Mouse (Mus musculus): Measurements from ENCODE around the gene Kank4. TPM values are rescaled to one million over a fixed set of nuclear protein-coding genes. Genes with fewer than 3 reads are reported as not detected.

Gene Kank4
- polyA plus RNA-seq, 1 experiment from 2014 or later, result 0.82 TPM

DNA sequence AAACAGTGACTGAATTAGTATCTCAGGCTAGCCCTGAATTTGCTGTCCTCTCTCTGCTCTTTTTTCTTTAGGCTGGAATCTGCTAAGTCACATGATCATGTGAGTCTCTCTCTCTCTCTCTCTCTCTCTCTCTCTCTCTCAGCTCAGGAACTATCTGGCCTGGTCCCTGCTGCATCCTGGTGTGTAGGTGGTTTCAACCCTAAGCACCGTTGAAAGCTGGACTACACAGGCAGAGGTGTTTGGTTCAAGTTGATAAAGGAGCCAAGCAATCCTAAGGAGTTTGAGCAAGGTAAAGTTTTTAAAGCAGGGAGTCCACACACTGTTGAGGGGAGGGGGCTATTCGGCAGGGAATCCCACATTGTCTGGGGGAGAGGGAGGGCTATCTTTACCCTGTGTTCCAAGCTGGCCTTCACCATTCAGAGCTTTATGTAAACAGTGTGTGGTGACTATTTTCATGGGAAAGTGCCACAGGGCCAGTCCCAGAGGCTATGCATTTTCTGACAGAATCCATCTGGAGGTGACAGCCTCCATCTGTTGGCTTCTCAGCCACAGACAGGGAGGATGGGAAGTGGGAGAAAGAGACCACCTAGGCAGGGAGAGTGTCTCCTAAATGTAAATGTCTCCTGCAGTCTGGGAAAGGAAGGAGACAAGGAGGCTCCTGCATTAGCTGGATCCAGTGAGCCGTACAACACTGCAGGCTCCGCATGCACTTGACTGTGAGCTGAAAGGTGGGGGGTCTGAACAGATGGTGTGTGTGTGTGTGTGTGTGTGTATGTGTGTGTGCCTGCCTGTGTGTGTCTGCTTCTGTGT lies 59.1 kb downstream of the Kank4 start:
- H3K9ac ChIP-seq, result no peak overlapping the region
- no peaks in the 10 kb centered on the region for H3K27me3 ChIP-seq
- WGBS, result 46% methylated on average over 4 of the region's 4 CpGs

DNA sequence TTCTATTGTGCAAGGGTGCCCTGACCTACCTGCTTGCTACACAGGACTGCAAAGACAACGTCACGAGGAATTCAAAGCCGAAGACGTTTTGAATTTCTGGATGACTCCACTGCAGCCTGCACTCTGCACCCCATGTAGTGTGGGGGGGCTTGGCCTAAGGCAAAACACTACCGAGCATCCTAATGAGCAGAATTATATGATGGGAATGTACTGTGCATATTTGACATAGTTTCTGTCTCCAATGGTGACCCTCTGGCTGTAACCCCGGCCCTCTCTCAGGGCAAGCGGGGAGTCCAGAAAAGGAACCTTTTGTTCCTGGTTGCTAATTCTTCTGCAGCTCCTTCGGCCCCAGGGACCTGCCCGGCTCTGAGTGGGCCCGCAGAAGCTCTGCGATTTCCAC lies 61.2 kb downstream of the Kank4 start:
- peaks cover 18% of the 10 kb centered on the region for H3K4me1 ChIP-seq
- no peak overlapping the region for H3K4me2 ChIP-seq
- H3K9ac ChIP-seq, result no peak overlapping the region
- no peak overlapping the region for H3K27ac ChIP-seq
- WGBS, result 31% methylated on average over 11 of the region's 11 CpGs
- no peaks in the 10 kb centered on the region for H3K9me3 ChIP-seq
- no peaks in the 10 kb centered on the region for H3K36me3 ChIP-seq (replicated peaks)
- no peaks in the 10 kb centered on the region for H3K27me3 ChIP-seq
- ATAC-seq (ENCODE audit: low FRiP score), result no peak
- no peak overlapping the region for H3K4me3 ChIP-seq (replicated peaks)

More for the DNA sequence above, 59.1 kb downstream of the Kank4 start:
- Histone ChIP-seq H3K9me3 (no peaks in the 10 kb centered on the region), H3K4me2 (no peak overlapping the region), H3K27ac (peak overlapping the region; percentile 21; the same call in 1 of the 2 replicates), H3K4me3 (replicated peaks) (no peak overlapping the region), H3K36me3 (replicated peaks) (no peaks in the 10 kb centered on the region), H3K4me1 (peaks cover 25% of the 10 kb centered on the region)
- ATAC-seq (ENCODE audit: low FRiP score), result peak; percentile 65

DNA sequence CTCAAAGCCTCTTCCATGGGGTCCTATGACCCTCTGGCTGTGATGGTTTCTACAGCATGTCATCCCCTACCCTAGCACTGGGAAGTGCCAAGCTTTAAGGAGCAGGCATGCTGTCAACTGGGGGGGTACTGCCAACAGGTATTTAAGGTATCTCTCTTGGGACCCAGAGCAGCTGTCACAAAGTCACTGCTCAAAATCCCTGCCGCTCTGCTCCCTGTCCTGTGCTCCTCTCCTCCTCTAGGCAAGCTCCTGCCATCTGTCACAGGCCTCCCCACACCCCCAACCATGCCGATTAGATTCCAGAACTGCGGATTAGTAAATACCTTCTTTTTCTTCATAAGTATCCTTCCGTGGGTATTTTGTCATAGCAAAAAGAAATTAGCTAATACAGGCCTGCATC lies 62.9 kb downstream of the Kank4 start:
- Histone ChIP-seq H3K36me3 (replicated peaks) (no peaks in the 10 kb centered on the region), H3K4me1 (peaks cover 18% of the 10 kb centered on the region), H3K9ac (no peak overlapping the region), H3K9me3 (no peaks in the 10 kb centered on the region), H3K27ac (no peak overlapping the region), H3K4me2 (no peak overlapping the region), H3K4me3 (replicated peaks) (no peak overlapping the region), H3K27me3 (no peaks in the 10 kb centered on the region)
- no peak for ATAC-seq (ENCODE audit: low FRiP score)
- 79% methylated on average over 4 of the region's 4 CpGs for WGBS

GRCm38 (mm10) chr4:98743906-98744210 lies 73.5 kb downstream of the Kank4 start:
- no peak overlapping the region for H3K27ac ChIP-seq
- H3K4me3 ChIP-seq (replicated peaks), result no peak overlapping the region
- H3K4me2 ChIP-seq, result no peak overlapping the region
- H3K9me3 ChIP-seq, result no peaks in the 10 kb centered on the region
- no peak overlapping the region for H3K9ac ChIP-seq
- ATAC-seq (ENCODE audit: low FRiP score), result no peak
- H3K4me1 ChIP-seq, result peaks cover 5% of the 10 kb centered on the region; the same call in 1 of the 2 replicates
- WGBS, result 30% methylated on average over 7 of the region's 7 CpGs
- H3K27me3 ChIP-seq, result no peaks in the 10 kb centered on the region
- no peaks in the 10 kb centered on the region for H3K36me3 ChIP-seq (replicated peaks)

DNA sequence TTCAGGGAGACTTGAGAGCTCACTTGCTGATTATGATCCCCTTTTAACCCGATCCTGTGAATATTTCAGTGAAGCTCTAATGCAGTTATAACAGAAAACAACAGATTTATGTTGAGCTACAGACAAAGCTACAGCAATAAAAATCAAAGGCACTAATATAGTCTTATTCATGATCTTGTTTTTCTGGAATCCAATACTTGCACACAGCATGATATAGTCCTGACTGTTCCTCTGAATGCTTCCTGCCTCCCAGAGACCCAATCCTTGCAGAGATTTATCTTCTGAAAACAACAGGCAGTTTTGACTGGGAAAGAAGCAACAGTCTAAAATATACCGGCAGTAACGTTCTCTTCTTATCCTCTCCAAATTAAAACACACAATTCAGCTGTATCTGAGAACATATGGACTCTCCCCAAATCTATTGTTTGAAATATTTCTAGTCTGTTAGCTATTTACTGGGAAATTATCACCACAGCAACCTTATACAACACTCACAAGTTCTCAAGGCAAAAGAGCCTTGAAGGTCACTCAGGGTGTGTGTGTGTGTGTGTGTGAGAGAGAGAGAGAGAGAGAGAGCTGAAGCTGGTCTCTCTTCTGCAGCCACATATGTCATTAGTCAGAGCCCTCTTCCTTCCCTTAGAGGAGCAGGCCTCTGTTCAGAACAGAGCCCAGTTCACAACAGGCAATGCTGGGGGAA lies 74.0 kb downstream of the Kank4 start:
- no peaks in the 10 kb centered on the region for H3K9me3 ChIP-seq

GRCm38 (mm10) chr4:98739753-98740152 lies 77.6 kb downstream of the Kank4 start:
- Histone ChIP-seq H3K9ac (no peak overlapping the region), H3K9me3 (no peaks in the 10 kb centered on the region), H3K27me3 (no peaks in the 10 kb centered on the region), H3K4me1 (peaks cover 5% of the 10 kb centered on the region; the same call in 1 of the 2 replicates), H3K27ac (no peak overlapping the region), H3K4me3 (replicated peaks) (no peak overlapping the region), H3K4me2 (no peak overlapping the region), H3K36me3 (replicated peaks) (no peaks in the 10 kb centered on the region)
- WGBS, result 44% methylated on average over 2 of the region's 2 CpGs
- ATAC-seq (ENCODE audit: low FRiP score), result no peak

More for the DNA sequence above, 74.0 kb downstream of the Kank4 start:
- Histone ChIP-seq H3K27me3 (no peaks in the 10 kb centered on the region), H3K9ac (no peak overlapping the region), H3K4me1 (peaks cover 5% of the 10 kb centered on the region; the same call in 1 of the 2 replicates), H3K27ac (no peak overlapping the region), H3K36me3 (replicated peaks) (no peaks in the 10 kb centered on the region), H3K4me3 (replicated peaks) (no peak overlapping the region), H3K4me2 (no peak overlapping the region)
- WGBS, result 71% methylated on average over 3 of the region's 3 CpGs
- no peak for ATAC-seq (ENCODE audit: low FRiP score)

DNA sequence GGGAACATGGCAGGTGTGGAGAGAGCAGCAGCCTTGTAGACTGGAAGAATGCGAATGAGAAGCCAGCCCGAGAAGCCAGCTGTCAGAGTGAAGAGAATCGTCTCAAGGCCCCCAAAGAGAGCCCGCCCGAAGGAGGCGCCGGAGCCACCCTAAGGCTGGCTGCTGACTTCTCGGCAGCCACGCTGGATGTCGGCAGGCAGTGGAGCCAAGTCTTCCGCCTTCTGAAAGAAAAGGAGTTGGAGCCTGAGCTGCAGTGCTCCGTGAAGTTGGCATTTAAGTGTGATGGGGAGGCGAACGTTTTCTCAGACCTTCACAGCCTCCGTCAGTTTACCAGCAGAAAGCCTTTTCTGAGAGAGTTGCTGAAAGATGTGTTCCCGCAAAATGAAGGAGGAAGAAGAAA lies 83.7 kb downstream of the Kank4 start:
- 95% methylated on average over 16 of the region's 16 CpGs for WGBS
- no peak overlapping the region for H3K4me3 ChIP-seq (replicated peaks)
- H3K9ac ChIP-seq, result no peak overlapping the region
- H3K4me2 ChIP-seq, result no peak overlapping the region
- no peaks in the 10 kb centered on the region for H3K4me1 ChIP-seq
- ATAC-seq (ENCODE audit: low FRiP score), result no peak
- H3K9me3 ChIP-seq, result no peaks in the 10 kb centered on the region
- peaks cover 7% of the 10 kb centered on the region for H3K27me3 ChIP-seq
- H3K27ac ChIP-seq, result no peak overlapping the region
- H3K36me3 ChIP-seq (replicated peaks), result no peaks in the 10 kb centered on the region

DNA sequence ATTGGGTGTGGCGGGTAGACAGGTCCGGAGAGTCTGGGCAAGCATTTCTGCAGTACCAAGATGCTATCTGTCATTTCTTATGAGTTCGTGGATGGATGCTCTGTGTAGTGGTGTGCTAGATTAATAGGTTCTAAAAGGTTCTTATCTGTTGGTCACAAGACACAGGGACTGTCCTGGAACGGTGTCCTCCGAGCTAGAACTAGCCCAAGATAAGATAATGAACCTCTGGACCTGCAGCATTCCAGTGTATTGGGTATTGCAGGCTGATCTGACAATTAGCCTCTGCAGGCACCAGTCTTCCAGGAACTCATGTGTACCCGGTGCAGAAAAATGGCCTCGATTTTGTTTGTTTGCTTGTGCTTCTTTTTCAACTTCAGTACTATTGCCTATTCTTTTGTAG lies 88.6 kb downstream of the Kank4 start:
- WGBS, result 68% methylated on average over 7 of the region's 7 CpGs
- H3K9me3 ChIP-seq, result no peaks in the 10 kb centered on the region

DNA sequence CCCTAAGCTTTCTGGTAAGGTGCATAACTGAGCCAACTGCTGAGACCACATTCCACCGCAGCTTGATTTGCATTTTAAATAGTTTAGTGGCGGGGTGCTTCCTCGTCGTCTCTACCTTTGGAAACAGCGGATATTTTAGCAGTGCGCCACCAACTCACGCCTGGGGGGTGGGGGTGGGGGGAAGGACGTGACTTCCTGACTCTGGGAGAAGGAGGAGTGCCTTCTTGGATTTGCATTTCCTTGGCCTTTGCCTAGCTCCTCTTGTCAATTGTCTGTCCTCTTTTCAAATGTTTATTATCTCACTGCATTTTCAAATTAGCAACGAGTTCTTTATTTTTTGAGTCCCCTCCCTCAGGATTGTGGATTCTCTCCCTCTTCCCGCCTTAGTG lies 89.4 kb downstream of the Kank4 start:
- H3K9ac ChIP-seq, result no peak overlapping the region
- peak overlapping the region; percentile 63; the same call in 1 of the 2 replicates for H3K4me2 ChIP-seq
- 2% methylated on average over 10 of the region's 10 CpGs for WGBS
- no peaks in the 10 kb centered on the region for H3K9me3 ChIP-seq
- no peaks in the 10 kb centered on the region for H3K36me3 ChIP-seq (replicated peaks)
- H3K27ac ChIP-seq, result no peak overlapping the region
- peaks cover 16% of the 10 kb centered on the region for H3K4me1 ChIP-seq
- ATAC-seq (ENCODE audit: low FRiP score), result no peak
- H3K4me3 ChIP-seq (replicated peaks), result peak overlapping the region; percentile 3; the same call in 1 of the 2 replicates
- peaks cover 43% of the 10 kb centered on the region for H3K27me3 ChIP-seq

More for the DNA sequence above, 88.6 kb downstream of the Kank4 start:
- no peaks in the 10 kb centered on the region for H3K36me3 ChIP-seq (replicated peaks)
- ATAC-seq (ENCODE audit: low FRiP score), result no peak
- H3K27ac ChIP-seq, result no peak overlapping the region
- H3K9ac ChIP-seq, result no peak overlapping the region
- H3K4me1 ChIP-seq, result peaks cover 16% of the 10 kb centered on the region
- peaks cover 43% of the 10 kb centered on the region for H3K27me3 ChIP-seq
- no peak overlapping the region for H3K4me2 ChIP-seq
- no peak overlapping the region for H3K4me3 ChIP-seq (replicated peaks)

- Histone ChIP-seq H3K4me3 (replicated peaks) (peak overlapping the region; percentile 37), H3K4me1 (peaks cover 16% of the 10 kb centered on the region), H3K9ac (peak overlapping the region; percentile 40; the same call in 1 of the 2 replicates), H3K4me2 (peak overlapping the region; percentile 63), H3K36me3 (replicated peaks) (no peaks in the 10 kb centered on the region), H3K27ac (no peak overlapping the region), H3K9me3 (no peaks in the 10 kb centered on the region), H3K27me3 (peaks cover 43% of the 10 kb centered on the region)
- WGBS, result 4% methylated on average over 21 of the region's 21 CpGs
- no peak for ATAC-seq (ENCODE audit: low FRiP score)
Observed at GRCm38 (mm10) chr4:98727295-98727958, 89.9 kb downstream of the Kank4 start.

- H3K4me2 ChIP-seq, result peak within 1 kb of the TSS; percentile 63
- peaks cover 16% of the 10 kb centered on the region for H3K4me1 ChIP-seq
- H3K27ac ChIP-seq, result no peak within 1 kb of the TSS
- H3K4me3 ChIP-seq (replicated peaks), result peak within 1 kb of the TSS; percentile 37
- H3K9ac ChIP-seq, result peak within 1 kb of the TSS; percentile 40
- H3K9me3 ChIP-seq, result no peaks in the 10 kb centered on the region
- no peaks in the 10 kb centered on the region for H3K36me3 ChIP-seq (replicated peaks)
- no peak for ATAC-seq (ENCODE audit: low FRiP score)
- 3% methylated on average over 29 of the region's 29 CpGs for WGBS
- peaks cover 43% of the 10 kb centered on the region for H3K27me3 ChIP-seq
Observed at GRCm38 (mm10) chr4:98726590-98727237, 90.6 kb downstream of the Kank4 start, which contains the start of gene L1td1. TSS of gene L1td1 (plus strand) at chr4:98726734.

DNA sequence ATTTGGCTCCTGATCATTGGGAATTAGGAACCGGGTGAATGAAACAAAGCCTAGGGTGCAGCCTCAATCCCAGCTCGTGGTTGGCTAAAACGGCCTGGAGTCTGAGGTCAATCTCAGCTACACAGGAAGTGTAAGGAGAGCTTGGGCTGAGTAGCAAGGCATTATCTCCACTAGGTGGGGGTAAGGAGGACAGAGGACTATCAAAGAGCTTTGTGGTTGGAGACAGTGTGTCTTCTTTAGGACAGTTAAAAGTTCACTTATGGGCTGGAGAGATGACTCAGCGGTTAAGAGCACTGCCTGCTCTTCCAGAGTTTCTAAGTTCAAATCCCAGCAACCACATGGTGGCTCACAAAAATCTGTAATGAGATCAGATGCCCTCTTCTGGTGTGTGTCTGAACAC lies 91.9 kb downstream of the Kank4 start:
- Histone ChIP-seq H3K4me2 (no peak overlapping the region), H3K36me3 (replicated peaks) (no peaks in the 10 kb centered on the region), H3K27ac (no peak overlapping the region), H3K4me1 (peaks cover 16% of the 10 kb centered on the region), H3K4me3 (replicated peaks) (no peak overlapping the region), H3K9me3 (no peaks in the 10 kb centered on the region), H3K9ac (no peak overlapping the region), H3K27me3 (peaks cover 46% of the 10 kb centered on the region)
- ATAC-seq (ENCODE audit: low FRiP score), result no peak
- WGBS, result 35% methylated on average over 4 of the region's 4 CpGs
